Mouse (Mus musculus): Measurements from ENCODE around the gene Fshr.

The Fshr gene

DNA sequence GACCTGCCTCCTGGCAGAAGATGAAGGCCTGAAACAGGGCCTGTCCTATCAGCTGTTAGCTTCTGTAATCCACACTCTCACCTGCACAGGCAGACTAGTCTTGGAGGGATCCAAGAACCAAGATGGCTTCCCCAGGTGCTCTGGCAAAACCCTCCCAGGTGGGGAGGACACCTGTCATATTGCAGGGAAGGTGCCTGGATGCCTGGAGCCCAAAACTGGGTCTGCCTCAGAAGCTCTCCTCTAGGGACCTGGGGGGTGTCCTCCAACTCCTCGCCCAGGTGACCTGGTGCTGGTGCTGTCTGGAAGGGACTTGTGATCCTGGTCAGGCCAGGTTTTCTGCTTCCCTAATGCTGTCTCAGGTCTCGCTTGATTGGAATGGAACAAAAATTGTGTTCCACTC lies 167.5 kb downstream of the Fshr start:
- no peak for DNase-seq

DNA sequence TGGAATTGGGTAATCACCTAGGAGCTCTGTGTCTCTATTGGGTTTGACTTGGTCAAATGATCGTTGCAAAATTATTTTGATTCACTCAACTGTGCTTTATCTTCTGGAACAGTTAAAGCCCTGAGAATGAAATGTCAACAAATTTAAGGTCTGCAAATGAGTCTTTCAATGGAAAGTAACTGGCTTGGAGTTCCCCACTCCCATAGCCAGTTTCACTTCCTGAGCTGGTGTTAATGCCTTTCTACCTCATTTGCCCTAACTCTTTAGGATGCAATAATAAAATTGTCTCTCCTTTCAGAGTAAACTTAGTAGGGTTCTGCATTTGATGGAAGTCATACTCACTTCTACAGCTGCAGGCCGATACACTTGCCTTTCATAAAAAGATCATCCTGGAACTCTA lies 181.0 kb downstream of the Fshr start:
- DNase-seq: no peak

DNA sequence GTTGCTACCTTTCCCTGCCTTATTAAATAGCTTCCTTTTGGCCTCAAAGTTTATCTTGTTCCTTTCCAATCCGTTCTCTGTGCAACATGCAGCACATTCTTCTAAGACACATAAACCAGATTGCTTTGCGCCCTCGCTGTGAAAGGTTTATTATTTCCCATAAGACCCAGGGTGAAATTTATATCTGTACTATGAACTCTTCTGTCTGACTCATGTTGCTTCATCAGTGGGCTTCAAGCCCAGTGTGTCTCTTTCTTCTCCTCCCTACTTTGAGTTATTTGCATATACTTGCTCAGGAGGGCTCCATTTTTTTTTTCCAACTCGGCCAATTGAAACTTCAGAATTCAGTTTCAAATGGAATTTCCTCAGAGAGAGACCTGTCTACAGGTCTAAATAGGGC lies 183.5 kb downstream of the Fshr start:
- no peak for DNase-seq

DNA sequence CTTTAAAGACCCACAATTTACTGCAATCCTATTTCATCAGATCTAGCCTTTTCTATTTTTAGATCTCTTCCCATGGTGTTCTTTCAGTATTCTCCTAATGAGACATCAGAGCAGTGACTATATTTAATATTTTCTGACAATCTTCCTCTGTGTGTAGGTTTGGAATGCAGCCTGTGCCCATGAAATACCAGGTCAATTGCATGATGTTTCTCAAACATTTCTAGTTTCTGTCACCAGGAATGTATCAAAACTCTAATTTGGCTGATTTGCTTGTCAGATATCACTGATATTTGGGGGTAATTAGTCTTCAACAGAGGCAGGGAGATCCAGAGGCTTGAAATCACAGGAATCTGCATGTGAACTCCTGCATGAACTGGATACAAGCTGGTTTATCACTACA lies 186.8 kb downstream of the Fshr start:
- no peak for DNase-seq

- DNase-seq: no peak
These were observed 191.4 kb downstream of the Fshr start for GRCm38 (mm10) chr17:89009117-89009516.

DNA sequence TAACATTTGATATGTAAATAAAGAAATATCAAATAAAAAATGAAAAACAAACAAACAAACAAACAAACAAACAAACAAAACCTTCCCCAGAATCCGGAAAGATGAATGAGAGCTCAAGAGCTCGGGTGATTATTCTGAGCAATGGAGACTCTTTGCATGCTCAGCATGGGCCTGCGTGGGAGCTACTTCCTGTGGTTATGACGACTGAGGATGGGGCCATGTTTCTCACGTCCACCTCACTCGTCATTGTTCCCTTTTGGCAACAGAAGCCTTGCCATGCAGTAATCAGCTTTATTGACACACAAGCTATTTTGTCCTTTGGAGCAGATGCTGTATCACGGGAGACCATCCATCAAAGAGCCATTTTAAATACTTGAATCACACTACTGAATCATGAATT lies 191.8 kb downstream of the Fshr start:
- DNase-seq: no peak

- no peak for DNase-seq
These were observed 194.5 kb downstream of the Fshr start for GRCm38 (mm10) chr17:89005959-89006358.

GRCm38 (mm10) chr17:88999907-89000306 lies 200.6 kb downstream of the Fshr start:
- DNase-seq: no peak

DNA sequence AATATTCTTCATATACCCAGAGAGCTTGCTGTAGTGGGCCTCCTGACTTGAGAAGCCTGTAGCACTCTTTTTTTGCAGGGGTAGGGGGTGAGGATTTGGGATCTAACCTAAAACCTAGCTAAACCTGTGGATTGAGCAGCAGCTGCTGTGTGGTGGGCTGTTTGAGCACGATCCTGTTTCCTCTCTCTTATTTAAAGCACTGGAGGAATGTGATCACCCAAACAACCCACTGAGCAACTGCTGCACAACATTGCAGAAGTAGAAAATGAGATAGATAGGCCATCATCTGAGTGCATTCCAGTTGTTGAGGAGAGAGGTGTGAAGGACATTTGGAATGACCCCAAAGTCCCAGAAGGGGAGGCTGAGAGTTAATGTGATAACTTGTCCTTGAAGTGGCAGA lies 202.2 kb downstream of the Fshr start:
- DNase-seq: no peak

DNA sequence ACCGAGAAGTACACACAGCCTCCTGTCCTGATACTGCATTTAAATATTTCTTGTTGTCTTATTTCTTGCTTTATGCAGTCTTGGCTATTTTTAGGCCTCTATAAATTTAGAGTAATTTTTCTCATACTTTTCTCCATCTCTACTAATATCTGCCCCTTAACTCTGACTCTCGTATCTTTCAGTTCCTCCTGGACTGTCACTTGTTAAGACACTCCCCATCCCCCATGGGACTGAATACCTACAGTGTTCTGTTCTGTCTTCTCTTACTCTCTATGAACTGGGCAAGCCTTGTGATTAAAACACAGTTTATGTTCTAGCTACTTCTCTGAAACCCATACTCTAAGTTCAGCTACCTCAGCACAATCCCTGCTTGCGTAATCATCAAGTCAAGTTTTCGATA lies 209.2 kb downstream of the Fshr start:
- DNase-seq: no peak

GRCm38 (mm10) chr17:88980708-88981355 lies 219.6 kb downstream of the Fshr start:
- DNase-seq: no peak

DNA sequence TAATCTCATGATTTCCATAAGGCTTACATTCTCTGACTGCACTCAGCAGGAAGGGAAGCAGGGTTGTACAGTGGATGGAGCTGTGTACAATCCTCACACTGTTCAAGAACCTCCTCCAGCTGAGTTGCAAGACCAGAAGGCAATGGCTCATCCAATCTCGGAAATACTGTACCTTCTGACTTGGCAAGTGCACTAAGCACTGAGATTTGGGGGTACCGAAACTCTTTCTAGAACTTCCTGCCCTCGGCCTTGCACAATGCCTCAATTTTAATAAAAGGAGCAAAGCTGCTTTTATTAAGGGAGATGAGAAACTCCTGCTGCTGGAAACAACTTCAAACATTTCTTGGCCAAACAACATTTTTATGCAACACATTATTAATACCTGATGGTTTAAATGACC lies 225.9 kb downstream of the Fshr start:
- DNase-seq: no peak

DNA sequence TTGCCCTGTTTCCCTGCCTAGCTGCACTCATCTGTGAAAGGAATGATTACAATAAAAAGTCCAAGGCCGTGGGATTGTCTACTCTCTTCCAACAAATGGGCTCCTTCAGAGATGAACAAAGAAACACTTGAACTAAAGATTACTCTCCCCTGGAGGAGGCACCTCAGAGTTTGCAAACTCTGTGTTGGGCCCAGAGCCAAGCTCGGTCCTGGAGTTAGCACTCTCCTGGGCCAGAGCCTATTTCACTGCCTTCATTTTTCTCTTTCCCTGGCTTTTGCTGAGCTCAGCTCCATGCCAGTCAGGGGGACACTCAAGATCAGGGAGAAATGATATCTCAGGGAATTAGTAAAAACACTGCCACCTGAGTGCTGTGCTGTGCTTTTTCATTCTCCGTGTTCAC lies 234.4 kb downstream of the Fshr start:
- no peak for DNase-seq

- no peak for DNase-seq
These were observed 246.5 kb downstream of the Fshr start for GRCm38 (mm10) chr17:88954011-88954410.

- no peak for DNase-seq
These were observed 262.3 kb downstream of the Fshr start for GRCm38 (mm10) chr17:88938153-88938681.

DNA sequence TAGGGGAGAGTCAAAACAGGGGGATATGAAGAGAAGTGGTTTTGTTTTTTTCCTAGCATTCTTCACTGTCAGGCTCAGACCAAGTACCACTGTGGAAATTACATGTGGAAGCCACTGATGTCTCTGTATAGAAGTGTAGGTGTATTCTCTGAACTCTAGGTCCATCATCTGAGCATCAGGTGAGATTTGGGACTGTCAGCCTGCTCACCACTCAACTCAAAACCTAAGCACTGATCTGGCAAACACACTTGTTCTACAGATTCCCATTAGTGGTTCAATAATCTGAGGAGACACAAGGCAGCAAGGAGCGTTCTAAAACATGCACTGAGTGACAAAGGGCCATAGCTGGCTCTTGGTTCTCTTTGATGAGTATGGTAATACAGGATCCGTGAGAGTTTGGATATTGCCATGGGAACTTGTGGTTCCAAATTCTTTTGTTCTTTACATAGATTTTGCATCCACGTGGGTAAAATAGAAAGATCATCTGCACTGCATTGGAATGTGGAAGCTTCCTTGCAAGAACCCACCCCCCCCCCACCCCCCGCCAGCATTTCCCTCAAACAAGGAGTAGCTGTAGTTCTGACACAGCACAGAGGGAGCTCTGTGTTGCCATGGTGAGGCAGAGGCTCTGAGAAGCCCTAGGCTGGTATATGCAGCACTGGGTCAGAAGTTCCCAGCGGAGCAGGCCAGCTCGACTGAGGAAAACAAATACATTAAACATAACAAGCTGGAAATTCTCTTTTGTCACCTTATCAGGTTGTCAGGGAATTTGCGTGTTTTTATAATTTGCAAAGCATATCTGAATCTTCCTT lies 262.9 kb downstream of the Fshr start:
- no peak for DNase-seq

DNA sequence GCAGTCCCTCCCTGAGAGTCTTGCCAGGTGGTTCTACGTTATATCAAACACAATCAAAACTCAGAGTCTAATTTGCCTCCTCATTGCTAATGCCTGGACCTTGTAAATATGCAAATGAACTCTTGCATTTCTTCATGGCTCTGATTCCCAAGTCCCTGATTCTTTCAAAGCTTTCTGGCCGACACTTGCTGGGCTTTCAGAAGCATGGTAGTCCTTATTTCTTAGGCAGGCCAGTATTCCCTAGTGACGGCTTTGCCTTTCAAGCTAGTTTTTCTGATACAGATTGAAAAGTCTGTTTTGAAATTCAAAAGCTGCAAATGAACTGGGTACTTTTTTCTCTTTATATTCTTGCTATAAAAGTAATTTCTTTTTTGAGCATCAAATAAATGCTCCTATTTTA lies 263.5 kb downstream of the Fshr start:
- DNase-seq: no peak

Measured in kidney, adult 11 months (tissue).